Mouse (Mus musculus) megakaryocyte-erythroid progenitor cell, adult 5-6 weeks (primary cell): ENCODE data around the gene Ddo. TPM values are rescaled to one million over a fixed set of nuclear protein-coding genes. Genes with fewer than 3 reads are reported as not detected.

Experiments
- ATAC-seq: replicated peaks from 2 replicates; pipeline ENCODE4 v1.8.0; 2016; ENCODE audit warnings: mild to moderate bottlenecking, inconsistent platforms; ENCODE audit not compliant: severe bottlenecking, poor library complexity, low FRiP score, low TSS enrichment
- total RNA-seq, 2 experiments: library from RNA; stranded (forward) in 1 of 2; stranded (reverse) in 1 of 2; fragments of 200-1000, 215-1000 nt in 1 of 2; fragments of >200 nt in 1 of 2; fragmentation: Nextera tagmentation in 1 of 2; gene quantifications; 2 replicates each; pipeline ENCODE4 v1.2.3; 2014 to 2017

Gene Ddo
- total RNA-seq, 2 experiments from 2014 or later: not detected

DNA sequence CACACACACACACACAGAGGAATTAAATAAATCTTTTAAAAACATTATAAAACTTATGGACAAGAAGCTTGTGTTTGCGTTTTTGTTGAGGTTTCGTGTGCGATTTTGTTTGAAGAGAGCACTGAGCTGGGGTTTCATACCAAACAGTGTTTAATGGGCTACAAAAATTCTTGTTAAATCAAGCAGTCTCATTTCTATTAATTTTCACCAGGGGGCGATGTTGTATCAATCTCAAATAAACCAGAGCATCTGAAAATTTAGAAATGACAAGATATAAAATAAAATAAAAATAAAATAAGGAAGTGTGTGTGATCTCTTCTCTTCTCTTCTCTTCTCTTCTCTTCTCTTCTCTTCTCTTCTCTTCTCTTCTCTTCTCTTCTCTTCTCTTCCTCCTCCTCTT, 19.8 kb downstream of the Ddo start:
- no peak for ATAC-seq

- no peak for ATAC-seq
Observed at GRCm38 (mm10) chr10:40651676-40652075, 21.9 kb downstream of the Ddo start.

- ATAC-seq: no peak
Observed at GRCm38 (mm10) chr10:40665270-40665669, 35.5 kb downstream of the Ddo start.

- no peak for ATAC-seq
Observed at GRCm38 (mm10) chr10:40666943-40667342, 37.1 kb downstream of the Ddo start.

GRCm38 (mm10) chr10:40668640-40669039, 38.8 kb downstream of the Ddo start:
- no peak for ATAC-seq

- ATAC-seq: no peak
Observed at GRCm38 (mm10) chr10:40672587-40673296, 42.9 kb downstream of the Ddo start.

- ATAC-seq: no peak
Observed at GRCm38 (mm10) chr10:40673297-40673665, 43.5 kb downstream of the Ddo start.

- ATAC-seq: no peak
Observed at GRCm38 (mm10) chr10:40674151-40674550, 44.3 kb downstream of the Ddo start.

DNA sequence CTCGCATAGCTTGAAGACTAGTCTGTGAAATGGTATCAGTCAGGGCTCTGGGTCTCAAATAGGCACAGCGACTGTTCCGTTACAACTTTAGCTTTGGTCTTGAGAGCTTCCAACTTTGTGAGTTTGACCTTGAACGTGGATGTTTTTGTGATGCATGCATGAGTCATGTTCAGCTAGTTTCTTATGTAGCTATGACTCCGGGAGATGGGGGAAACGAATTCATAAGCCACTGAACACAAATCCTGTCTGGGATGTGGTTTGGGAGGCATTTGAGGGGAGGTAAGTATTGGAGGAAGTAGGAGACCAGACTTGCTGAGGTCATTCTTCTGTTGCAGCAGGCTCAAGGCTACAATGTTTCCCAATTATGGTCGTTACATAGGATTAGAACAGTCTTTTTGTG, 46.1 kb downstream of the Ddo start:
- ATAC-seq: no peak

GRCm38 (mm10) chr10:40678477-40678876, 48.7 kb downstream of the Ddo start:
- no peak for ATAC-seq

DNA sequence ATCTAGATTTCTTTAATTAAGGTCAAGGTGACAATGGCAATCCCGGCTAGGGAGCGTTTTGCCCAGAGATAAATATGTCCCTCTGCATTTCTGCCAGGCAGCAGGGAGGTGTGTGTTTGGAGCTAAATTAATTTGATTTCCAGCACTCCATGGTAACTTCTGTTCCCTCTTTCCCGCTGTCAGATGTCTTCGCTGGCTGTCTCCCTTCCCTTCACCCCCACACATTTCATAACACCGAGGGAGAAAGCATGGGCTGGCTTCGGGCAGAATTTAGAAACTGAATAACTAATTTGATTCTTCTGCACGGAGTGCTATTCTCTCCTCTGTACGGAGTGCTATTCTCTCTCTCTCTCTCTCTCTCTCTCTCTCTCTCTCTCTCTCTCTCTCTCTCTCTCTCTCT, 52.7 kb downstream of the Ddo start:
- ATAC-seq: no peak

DNA sequence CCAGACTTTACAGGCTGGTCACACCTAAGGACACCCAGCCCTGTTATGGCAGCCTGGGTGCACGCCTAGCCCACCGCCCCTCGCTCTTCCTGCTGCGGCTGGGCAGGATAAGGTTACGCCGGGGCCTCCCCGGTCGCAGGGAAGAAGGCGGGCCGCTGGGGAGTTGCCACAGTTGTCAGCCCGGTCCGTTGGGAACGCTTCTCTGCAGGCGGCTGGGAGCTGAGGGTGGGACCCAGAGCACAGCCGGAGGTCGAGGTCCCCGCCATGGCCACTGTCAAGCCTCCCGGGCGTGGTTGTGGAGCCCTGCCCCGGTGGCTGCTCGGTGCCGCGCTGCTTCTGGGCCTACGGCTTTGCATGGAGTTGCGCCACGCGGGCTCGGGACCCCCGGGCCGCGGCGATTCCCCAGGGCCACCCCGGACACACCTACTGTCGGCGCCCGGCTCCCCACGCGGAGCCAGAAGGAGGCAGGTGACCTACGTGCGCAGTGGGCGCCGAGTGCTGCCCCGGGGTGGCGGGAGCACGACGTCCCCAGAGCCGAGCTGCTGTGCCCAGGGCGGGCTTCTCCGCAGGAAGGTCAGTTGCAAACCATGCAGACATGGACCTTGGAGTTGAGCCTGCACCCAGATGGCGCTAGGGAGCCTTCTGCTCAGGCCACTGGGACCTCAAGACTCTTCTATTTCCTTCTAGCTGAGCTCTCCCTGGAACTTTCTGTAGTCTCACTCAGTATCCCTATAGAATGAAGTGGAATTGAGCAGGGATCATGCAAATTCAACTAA, 53.5 kb downstream of the Ddo start, which contains the start of gene Mettl24:
Gene Mettl24 (plus strand): TSS at position 191 of the 776 bp plus-strand sequence.
- no peak for ATAC-seq

- no peak for ATAC-seq
Observed at GRCm38 (mm10) chr10:40683868-40684253, 54.0 kb downstream of the Ddo start.

GRCm38 (mm10) chr10:40684326-40684725, 54.5 kb downstream of the Ddo start:
- ATAC-seq: no peak

DNA sequence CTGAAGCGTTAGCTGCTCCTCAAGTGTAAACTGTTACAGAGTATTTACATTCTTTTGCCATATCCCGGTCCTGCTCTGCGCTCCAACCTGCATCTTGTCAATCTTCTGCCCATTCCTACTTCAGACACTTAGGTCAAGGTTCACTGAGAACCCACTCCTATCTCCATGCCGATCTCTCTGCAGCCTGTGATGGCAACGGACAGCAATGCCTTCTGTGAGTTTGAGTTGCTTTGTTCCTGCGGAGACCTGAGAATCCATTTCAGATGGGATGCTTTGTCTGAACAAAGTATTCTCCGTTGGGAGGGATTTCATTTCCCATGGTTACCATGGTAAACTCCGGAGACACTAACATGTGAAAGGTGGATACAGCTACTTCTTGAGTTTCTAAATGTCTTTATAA, 55.8 kb downstream of the Ddo start:
- ATAC-seq: no peak

DNA sequence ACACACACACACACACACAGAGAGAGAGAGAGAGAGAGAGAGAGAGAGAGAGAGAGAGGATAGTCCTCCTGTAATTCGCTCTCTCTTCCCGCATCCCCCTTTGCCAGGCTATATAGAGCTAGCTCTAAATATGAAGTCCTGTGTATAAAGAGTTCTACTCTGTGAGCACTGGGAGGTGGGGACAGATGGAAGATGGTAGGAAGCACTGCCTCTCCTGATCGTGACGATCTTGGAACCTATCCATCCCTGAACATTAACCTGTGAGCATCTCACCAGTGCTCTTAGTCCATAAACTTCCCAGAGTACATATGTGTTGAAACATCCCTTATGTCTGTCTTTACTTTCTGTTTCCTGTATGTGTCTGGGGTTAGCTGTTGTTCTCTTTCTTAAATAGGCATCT, 57.2 kb downstream of the Ddo start:
- ATAC-seq: no peak

GRCm38 (mm10) chr10:40687407-40687806, 57.6 kb downstream of the Ddo start:
- ATAC-seq: no peak

DNA sequence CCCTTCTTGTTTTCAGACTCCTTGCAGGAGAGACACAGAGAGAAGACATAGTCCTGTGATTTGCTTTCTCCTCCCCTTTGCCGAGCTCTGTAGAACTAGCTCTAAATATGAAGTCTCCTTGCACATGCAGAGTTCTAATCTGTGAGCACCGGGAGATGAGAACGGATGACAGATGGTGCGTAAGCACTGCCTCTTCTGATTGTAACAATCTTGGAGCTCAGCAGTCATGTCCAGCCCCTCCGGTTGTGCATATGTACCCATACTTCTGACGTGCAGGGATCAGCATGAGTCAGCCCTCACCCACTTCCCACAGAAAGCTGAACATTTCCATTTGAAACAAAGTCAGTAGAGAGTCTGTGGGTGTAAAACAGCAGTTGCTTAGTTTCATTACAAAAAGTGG, 58.5 kb downstream of the Ddo start:
- no peak for ATAC-seq

DNA sequence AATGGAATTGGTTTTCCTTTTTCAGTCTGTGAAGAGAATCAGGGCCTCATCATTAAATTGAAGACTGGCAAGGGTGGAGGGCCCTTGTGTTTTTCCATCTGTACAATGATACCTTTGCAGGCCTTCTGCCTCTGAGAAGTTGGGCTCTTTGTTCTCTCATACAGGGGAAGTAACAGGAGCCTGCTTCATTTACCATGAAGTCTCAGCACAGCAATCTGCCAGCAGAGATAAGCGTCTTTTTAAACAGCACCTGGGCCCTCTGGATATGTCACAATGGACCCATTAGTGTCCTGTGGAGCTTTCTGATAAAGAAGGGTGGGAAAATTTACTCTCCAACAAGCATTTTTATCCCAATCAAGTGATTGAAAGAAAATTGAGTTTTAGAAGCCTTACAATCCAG, 59.1 kb downstream of the Ddo start:
- no peak for ATAC-seq

GRCm38 (mm10) chr10:40698652-40699051, 68.8 kb downstream of the Ddo start:
- ATAC-seq: no peak

DNA sequence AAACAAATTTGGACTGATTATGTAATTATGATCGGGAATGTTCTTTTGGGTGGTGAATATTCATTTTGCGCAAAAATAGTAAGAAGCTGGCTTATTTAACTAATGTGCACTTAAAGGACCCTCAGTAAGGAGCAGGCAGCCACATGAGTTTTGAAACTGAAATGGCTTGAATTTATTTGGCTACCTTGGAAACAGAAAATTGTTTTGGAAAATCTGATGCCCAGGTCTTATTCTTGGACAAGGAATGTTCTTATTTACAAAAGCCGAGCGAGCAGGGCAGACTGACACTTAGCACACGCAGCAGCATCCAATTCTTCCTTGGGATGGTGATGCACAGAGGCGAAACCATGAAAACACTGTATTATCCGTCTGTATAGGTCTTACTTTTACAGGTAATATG, 81.3 kb downstream of the Ddo start:
- no peak for ATAC-seq
